Mouse (Mus musculus): ENCODE data around the gene Gm20906. TPM values are rescaled to one million over a fixed set of nuclear protein-coding genes. Genes with fewer than 3 reads are reported as not detected.
"Not testable (repeated sequence)": the region's sequence is repeated elsewhere in the genome, so short reads cannot be mapped to it uniquely, and the experiment has no call there.

The Gm20906 gene
- total RNA-seq (2022), result not detected

DNA sequence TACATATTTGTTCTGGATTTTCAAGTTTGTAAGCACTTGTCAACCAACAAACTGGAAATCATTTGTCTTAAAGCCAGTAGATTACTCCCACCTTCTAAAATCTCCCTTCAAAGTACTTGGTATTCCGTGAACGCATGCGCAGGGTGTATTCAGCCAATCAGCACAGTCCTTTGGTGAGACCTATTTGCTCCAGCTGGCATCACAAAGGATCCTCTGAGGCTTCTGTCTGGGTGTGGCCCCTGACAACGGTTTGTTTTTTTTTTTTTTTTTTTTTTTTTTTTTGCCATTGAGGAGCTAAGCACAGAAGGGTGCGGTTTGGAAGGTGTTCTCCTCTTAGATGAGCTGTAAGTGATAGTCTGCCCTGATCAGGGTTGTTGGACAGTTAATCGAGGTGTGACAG lies at the start of gene Gm20906:
Gm20906 (plus strand) TSS at position 301 of the 400 bp plus-strand sequence.
- not testable (repeated sequence) for DNase-seq

All from adrenal gland, adult 8-10 months (tissue).